Mouse (Mus musculus) myocyte (in vitro differentiated cells): ENCODE measurements around the gene Dpep1.
A peak's percentile ranks its signal among the peaks of the same experiment; 100 is the strongest.

ENCODE experiments used
- CEBPB ChIP-seq: IDR thresholded peaks from 2 replicates; pipeline ENCODE4 v1.6.1; 2011; ENCODE audit warnings: mild to moderate bottlenecking, moderate library complexity; ENCODE audit not compliant: poor library complexity, insufficient read depth, severe bottlenecking
- E2F4 ChIP-seq: IDR thresholded peaks from one replicate; pipeline ENCODE4 v1.6.1; 2011; ENCODE audit warnings: mild to moderate bottlenecking, control low read depth, moderate library complexity; ENCODE audit not compliant: insufficient read depth
- MAX ChIP-seq: IDR thresholded peaks from one replicate; pipeline ENCODE4 v1.6.1; 2011; ENCODE audit warnings: low read depth, mild to moderate bottlenecking, control low read depth
- MYOG ChIP-seq, 3 experiments: IDR thresholded peaks; one replicate each; pipeline ENCODE4 v1.6.1; 2011; ENCODE audit warnings: control low read depth in 2 of 3, low read depth in 2 of 3, mild to moderate bottlenecking in 2 of 3; ENCODE audit not compliant: insufficient read length in 2 of 3, control insufficient read depth in 1 of 3, insufficient read depth in 1 of 3
- POLR2A ChIP-seq: IDR thresholded peaks from one replicate; pipeline ENCODE4 v1.6.1; 2011; ENCODE audit warnings: low read depth, mild to moderate bottlenecking, control low read depth, moderate library complexity; ENCODE audit not compliant: insufficient read length
- POLR2AphosphoS2 ChIP-seq: IDR thresholded peaks from one replicate; pipeline ENCODE4 v1.6.1; 2011; ENCODE audit warnings: low read depth, control low read depth; ENCODE audit not compliant: insufficient read length
- TCF12 ChIP-seq: IDR thresholded peaks from one replicate; pipeline ENCODE4 v1.6.1; 2011; ENCODE audit warnings: mild to moderate bottlenecking, control low read depth; ENCODE audit not compliant: poor library complexity, insufficient read depth, severe bottlenecking
- TCF3 ChIP-seq: IDR thresholded peaks from one replicate; pipeline ENCODE4 v1.6.1; 2011; ENCODE audit warnings: low read depth, control low read depth; ENCODE audit not compliant: insufficient read length
- USF1 ChIP-seq: IDR thresholded peaks from one replicate; pipeline ENCODE4 v1.6.1; 2011; ENCODE audit warnings: low read depth, mild to moderate bottlenecking, control low read depth, moderate library complexity

GRCm38 (mm10) chr8:123233760-123234159 lies 47.7 kb downstream of the Dpep1 start:
- no peak for TF ChIP-seq POLR2A
- no peak for TF ChIP-seq TCF3
- TF ChIP-seq MAX: no peak
- TF ChIP-seq TCF12: no peak
- TF ChIP-seq POLR2AphosphoS2: peak; percentile 3
- no peak for TF ChIP-seq E2F4
- no peak for TF ChIP-seq USF1
- TF ChIP-seq CEBPB: no peak
- no peak for TF ChIP-seq MYOG (IDR thresholded peaks at IDR 0.05; ENCODE audit: control insufficient read depth in 1 of 3, insufficient read depth in 1 of 3, insufficient read length in 2 of 3, low read depth in 2 of 3)
